Mouse (Mus musculus): Measurements from ENCODE around the gene Ece1. TPM values are rescaled to one million over a fixed set of nuclear protein-coding genes. Genes with fewer than 3 reads are reported as not detected.

The Ece1 gene
- polyA plus RNA-seq, 1 experiment from 2014 or later: 69.0 TPM

GRCm38 (mm10) chr4:138006951-138007613 is 145.0 kb downstream of the Ece1 start:
- peaks cover 59% of the 10 kb centered on the region for H3K36me3 ChIP-seq (ENCODE audit: control insufficient read depth, insufficient read depth, low read length)
- H3K9ac ChIP-seq (ENCODE audit: low read depth, low read length): no peak overlapping the region
- no peak overlapping the region for H3K4me2 ChIP-seq (replicated peaks; ENCODE audit: low read depth, low read length)
- H3K27ac ChIP-seq (ENCODE audit: low read depth, low read length): no peak overlapping the region
- ATAC-seq (ENCODE audit: low FRiP score, low TSS enrichment): no peak
- H3K9me3 ChIP-seq (ENCODE audit: control insufficient read depth, low read length): no peaks in the 10 kb centered on the region
- no peak overlapping the region for H3K4me3 ChIP-seq (ENCODE audit: low read length)
- no peaks in the 10 kb centered on the region for H3K4me1 ChIP-seq (ENCODE audit: control insufficient read depth, insufficient read depth, low read length)
- 66% methylated on average over 9 of the region's 9 CpGs for WGBS
- no peaks in the 10 kb centered on the region for H3K27me3 ChIP-seq (ENCODE audit: control insufficient read depth, insufficient read depth, low read length)

GRCm38 (mm10) chr4:138008646-138009045 is 146.6 kb downstream of the Ece1 start:
- Histone ChIP-seq H3K4me2 (replicated peaks; ENCODE audit: low read depth, low read length) (no peak overlapping the region), H3K36me3 (ENCODE audit: control insufficient read depth, insufficient read depth, low read length) (peaks cover 52% of the 10 kb centered on the region), H3K9me3 (ENCODE audit: control insufficient read depth, low read length) (no peaks in the 10 kb centered on the region), H3K9ac (ENCODE audit: low read depth, low read length) (no peak overlapping the region), H3K4me3 (ENCODE audit: low read length) (no peak overlapping the region), H3K4me1 (ENCODE audit: control insufficient read depth, insufficient read depth, low read length) (no peaks in the 10 kb centered on the region), H3K27ac (ENCODE audit: low read depth, low read length) (no peak overlapping the region), H3K27me3 (ENCODE audit: control insufficient read depth, insufficient read depth, low read length) (no peaks in the 10 kb centered on the region)
- WGBS: 88% methylated on average over 6 of the region's 6 CpGs
- ATAC-seq (ENCODE audit: low FRiP score, low TSS enrichment): no peak

- no peaks in the 10 kb centered on the region for H3K9me3 ChIP-seq (ENCODE audit: control insufficient read depth, low read length)
- H3K27ac ChIP-seq (ENCODE audit: low read depth, low read length): no peak overlapping the region
- H3K27me3 ChIP-seq (ENCODE audit: control insufficient read depth, insufficient read depth, low read length): no peaks in the 10 kb centered on the region
- ATAC-seq (ENCODE audit: low FRiP score, low TSS enrichment): no peak
- H3K4me1 ChIP-seq (ENCODE audit: control insufficient read depth, insufficient read depth, low read length): no peaks in the 10 kb centered on the region
- H3K4me3 ChIP-seq (ENCODE audit: low read length): no peak overlapping the region
- 95% methylated on average over 4 of the region's 4 CpGs for WGBS
- H3K9ac ChIP-seq (ENCODE audit: low read depth, low read length): no peak overlapping the region
- peaks cover 53% of the 10 kb centered on the region for H3K36me3 ChIP-seq (ENCODE audit: control insufficient read depth, insufficient read depth, low read length)
- H3K4me2 ChIP-seq (replicated peaks; ENCODE audit: low read depth, low read length): no peak overlapping the region
Observed at GRCm38 (mm10) chr4:138009786-138010502, 147.9 kb downstream of the Ece1 start.

GRCm38 (mm10) chr4:138013723-138014479 is 151.9 kb downstream of the Ece1 start:
- H3K4me2 ChIP-seq (replicated peaks; ENCODE audit: low read depth, low read length): no peak overlapping the region
- no peak overlapping the region for H3K4me3 ChIP-seq (ENCODE audit: low read length)
- ATAC-seq (ENCODE audit: low FRiP score, low TSS enrichment): no peak
- peaks cover 59% of the 10 kb centered on the region for H3K36me3 ChIP-seq (ENCODE audit: control insufficient read depth, insufficient read depth, low read length)
- 96% methylated on average over 15 of the region's 15 CpGs for WGBS
- H3K9me3 ChIP-seq (ENCODE audit: control insufficient read depth, low read length): no peaks in the 10 kb centered on the region
- H3K27me3 ChIP-seq (ENCODE audit: control insufficient read depth, insufficient read depth, low read length): no peaks in the 10 kb centered on the region
- H3K9ac ChIP-seq (ENCODE audit: low read depth, low read length): no peak overlapping the region
- H3K27ac ChIP-seq (ENCODE audit: low read depth, low read length): no peak overlapping the region
- H3K4me1 ChIP-seq (ENCODE audit: control insufficient read depth, insufficient read depth, low read length): peaks cover 6% of the 10 kb centered on the region; the same call in 1 of the 2 replicates

Other genes with a start within 250 kb of the Ece1 start
- 6.6 and 10.3 TPM in 2 replicates for gene Rap1gap, start 197.5 kb upstream of the Ece1 start, polyA plus RNA-seq (2014; fragmentation: Nextera tagmentation; extraction: Ambion mirVana)
- gene Alpl, start 65.9 kb upstream of the Ece1 start, polyA plus RNA-seq (2014; fragmentation: Nextera tagmentation; extraction: Ambion mirVana): 5.9 and 10.2 TPM in 2 replicates
- 35.6 and 55.9 TPM in 2 replicates for gene Eif4g3, start 130.8 kb downstream of the Ece1 start, polyA plus RNA-seq (2014; fragmentation: Nextera tagmentation; extraction: Ambion mirVana)

Measured in kidney, embryonic 14.5 days (tissue).